Mouse (Mus musculus) spleen, adult 2 months (tissue): ENCODE results near the gene Xrcc6.

Experiments used
- CTCF ChIP-seq: fragments of 200-500 bp; IDR thresholded peaks from 2 replicates; pipeline ENCODE4 v1.5.1; 2011; ENCODE audit warnings: mild to moderate bottlenecking, inconsistent platforms; ENCODE audit not compliant: insufficient read depth, insufficient read length, insufficient replicate concordance; ENCODE audit errors: extremely low read depth
- POLR2A ChIP-seq: fragments of 200-500 bp; IDR thresholded peaks from 2 replicates; pipeline ENCODE4 v1.6.1; 2011; ENCODE audit warnings: low read depth, low read length, inconsistent platforms

DNA sequence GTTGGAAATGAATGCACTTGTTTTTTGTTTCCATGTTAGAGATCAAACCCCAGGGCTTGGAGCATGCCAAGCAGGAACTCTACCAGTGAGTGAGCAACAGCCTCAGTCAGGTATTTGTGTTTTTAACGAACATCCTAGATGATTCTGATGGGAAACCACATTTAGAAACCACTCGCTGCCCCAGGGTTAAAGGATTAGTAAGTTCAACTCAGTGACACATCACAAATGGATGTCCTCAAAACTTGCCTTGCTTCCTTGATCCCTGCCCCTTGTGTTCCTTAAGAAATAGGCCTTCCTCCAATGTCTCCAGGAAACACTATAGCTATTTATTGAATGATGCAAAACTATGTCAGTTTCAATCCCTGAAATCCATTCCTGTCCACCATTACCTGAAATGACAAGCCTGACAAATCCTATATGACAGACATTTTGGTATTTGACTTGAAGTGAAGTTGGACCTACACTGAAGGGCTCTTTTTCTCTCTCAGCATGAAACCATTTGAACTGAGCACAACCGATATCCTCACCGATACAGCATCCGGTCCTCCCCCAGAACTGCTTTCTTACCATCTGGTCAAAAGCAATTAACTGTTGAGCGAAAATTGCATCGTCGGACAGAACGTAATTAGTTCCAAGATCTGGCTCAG lies 27.2 kb downstream of the Xrcc6 start:
- TF ChIP-seq CTCF (no peak), POLR2A (no peak)
